Mouse (Mus musculus) splenic B cell, adult 2 months (primary cell): ENCODE results near the gene Lfng.

Experiments
- DNase-seq: peaks from one replicate; pipeline ENCODE4 v3.0.0-alpha.2; 2011; ENCODE audit warnings: low read depth, low spot score
- H3K27me3 ChIP-seq: 2 replicates; pipeline ENCODE4 v1.6.1; 2012; ENCODE audit warnings: mild to moderate bottlenecking, low read length, moderate library complexity, mixed read lengths; ENCODE audit not compliant: control insufficient read depth, poor library complexity, insufficient read depth, severe bottlenecking
- H3K36me3 ChIP-seq: 2 replicates; pipeline ENCODE4 v1.6.1; 2012; ENCODE audit warnings: mild to moderate bottlenecking, low read length, moderate library complexity, mixed read lengths; ENCODE audit not compliant: control insufficient read depth, poor library complexity, insufficient read depth, severe bottlenecking

Gene Lfng

GRCm38 (mm10) chr5:140647821-140648518 lies 40.9 kb downstream of the Lfng start:
- peak; percentile 28 for DNase-seq
- no peaks in the 10 kb centered on the region for H3K36me3 ChIP-seq
- H3K27me3 ChIP-seq, result no peaks in the 10 kb centered on the region

GRCm38 (mm10) chr5:140648519-140649100 lies 41.5 kb downstream of the Lfng start, which contains the start of gene Ttyh3:
Ttyh3 (minus strand) TSS chr5:140649031.
- Histone ChIP-seq H3K36me3 (no peaks in the 10 kb centered on the region), H3K27me3 (no peaks in the 10 kb centered on the region)

GRCm38 (mm10) chr5:140649101-140649667 lies 42.1 kb downstream of the Lfng start:
- DNase-seq, result peak; percentile 97
- Histone ChIP-seq H3K36me3 (no peaks in the 10 kb centered on the region), H3K27me3 (no peaks in the 10 kb centered on the region)

More at GRCm38 (mm10) chr5:140648519-140649100, 41.5 kb downstream of the Lfng start, which contains the start of gene Ttyh3:
- no peak for DNase-seq

- H3K36me3 ChIP-seq, result no peaks in the 10 kb centered on the region
- H3K27me3 ChIP-seq, result no peaks in the 10 kb centered on the region
- DNase-seq, result no peak
Measured at GRCm38 (mm10) chr5:140649881-140650414, 42.8 kb downstream of the Lfng start.

- no peak for DNase-seq
- Histone ChIP-seq H3K36me3 (no peaks in the 10 kb centered on the region), H3K27me3 (no peaks in the 10 kb centered on the region)
Measured at GRCm38 (mm10) chr5:140651231-140651630, 44.1 kb downstream of the Lfng start.

GRCm38 (mm10) chr5:140652587-140652986 lies 45.5 kb downstream of the Lfng start:
- Histone ChIP-seq H3K27me3 (no peaks in the 10 kb centered on the region), H3K36me3 (no peaks in the 10 kb centered on the region)
- DNase-seq, result no peak

GRCm38 (mm10) chr5:140654096-140654845 lies 47.2 kb downstream of the Lfng start:
- no peak for DNase-seq
- Histone ChIP-seq H3K36me3 (no peaks in the 10 kb centered on the region), H3K27me3 (no peaks in the 10 kb centered on the region)

GRCm38 (mm10) chr5:140659607-140660272 lies 52.6 kb downstream of the Lfng start:
- Histone ChIP-seq H3K36me3 (no peaks in the 10 kb centered on the region), H3K27me3 (no peaks in the 10 kb centered on the region)
- peak; percentile 29 for DNase-seq

- H3K36me3 ChIP-seq, result no peaks in the 10 kb centered on the region
- DNase-seq, result no peak
- H3K27me3 ChIP-seq, result no peaks in the 10 kb centered on the region
Measured at GRCm38 (mm10) chr5:140660398-140660797, 53.3 kb downstream of the Lfng start.

GRCm38 (mm10) chr5:140661427-140661826 lies 54.3 kb downstream of the Lfng start:
- H3K27me3 ChIP-seq, result no peaks in the 10 kb centered on the region
- H3K36me3 ChIP-seq, result no peaks in the 10 kb centered on the region
- no peak for DNase-seq

GRCm38 (mm10) chr5:140661875-140662643 lies 54.9 kb downstream of the Lfng start:
- no peak for DNase-seq
- Histone ChIP-seq H3K36me3 (no peaks in the 10 kb centered on the region), H3K27me3 (no peaks in the 10 kb centered on the region)

GRCm38 (mm10) chr5:140662741-140663592 lies 55.8 kb downstream of the Lfng start:
- peak; percentile 69 for DNase-seq
- no peaks in the 10 kb centered on the region for H3K36me3 ChIP-seq
- H3K27me3 ChIP-seq, result no peaks in the 10 kb centered on the region

- H3K27me3 ChIP-seq, result no peaks in the 10 kb centered on the region
- no peaks in the 10 kb centered on the region for H3K36me3 ChIP-seq
- peak; percentile 86 for DNase-seq
Measured at GRCm38 (mm10) chr5:140663621-140664180, 56.6 kb downstream of the Lfng start.
